8 mouse cellular contexts compared by ENCODE assay signal in the genomic region with DNA sequence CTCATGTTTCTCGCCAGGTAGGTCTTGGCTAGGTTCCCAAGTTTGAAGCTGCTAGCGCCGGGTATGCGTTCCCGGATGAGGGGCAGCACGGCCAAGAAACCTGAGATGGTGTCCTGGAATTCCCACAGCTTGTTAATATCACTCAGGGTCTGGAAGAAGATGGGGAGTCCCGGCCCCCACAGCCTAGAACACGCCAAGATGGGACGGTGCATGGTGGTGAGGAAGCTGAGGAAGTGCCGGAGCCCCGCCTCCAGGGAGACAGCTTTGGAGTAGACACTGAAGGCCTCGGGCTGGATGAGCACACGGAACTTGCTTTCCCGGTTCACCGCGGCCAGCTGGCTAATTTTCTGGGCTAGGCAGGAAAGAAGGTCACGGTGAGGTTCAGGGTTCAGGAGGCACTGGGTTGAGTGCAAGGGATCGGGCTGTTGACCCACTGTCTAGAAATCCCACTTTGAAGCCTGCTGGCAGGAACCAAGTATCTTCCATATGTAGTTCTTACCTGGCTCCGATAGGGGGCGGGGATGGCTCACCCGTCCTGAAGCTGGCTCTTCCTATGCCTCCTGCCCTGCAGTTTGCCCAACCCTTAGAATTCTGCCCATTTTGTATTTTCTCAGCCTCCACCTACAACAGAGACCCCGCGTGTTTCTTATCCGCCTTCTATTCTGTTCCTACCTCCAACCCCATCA. TPM values are rescaled to one million over a fixed set of nuclear protein-coding genes. Genes with fewer than 3 reads are reported as not detected.
DNase-seq lines count a peak whose midpoint lies in the region; ATAC-seq and TF ChIP-seq lines count a peak whose summit lies in the region.

No protein-coding gene starts in this region.

- H3K4me3 ChIP-seq in heart, embryonic 11.5 days (ENCODE audit: low read depth, low read length), result no peak overlapping the region
- no peak overlapping the region for H3K4me3 ChIP-seq in cortical plate, adult 2 months (ENCODE audit: insufficient read depth, low read length)
- no peak overlapping the region for H3K4me3 ChIP-seq in limb, embryonic 10.5 days

- ATAC-seq in heart, embryonic 11.5 days (replicated peaks; ENCODE audit: insufficient number of reproducible peaks, low FRiP score, low TSS enrichment), result no peak

- H3K27me3 ChIP-seq in heart, embryonic 11.5 days (ENCODE audit: control insufficient read depth, insufficient read depth, low read length), result no peaks in the 10 kb centered on the region
- no peaks in the 10 kb centered on the region for H3K27me3 ChIP-seq in limb, embryonic 10.5 days (ENCODE audit: low read depth, poor library complexity, severe bottlenecking)

- no peak for TF ChIP-seq POLR2A in cortical plate, adult 2 months (IDR thresholded peaks at IDR 0.05; ENCODE audit: extremely low read depth, insufficient read depth, low read length)

- peak; percentile 61 for DNase-seq in heart, postnatal 4 days
- peak; percentile 43 for DNase-seq in urinary bladder, postnatal 25 days (ENCODE audit: low spot score)
- DNase-seq in urinary bladder, postnatal 10 days (ENCODE audit: low spot score), result no peak
- DNase-seq in limb, embryonic 10.5 days (ENCODE audit: low spot score), result peak; percentile 47
- DNase-seq in right cerebral cortex, postnatal 14 days, result peak; percentile 49
- no peak for DNase-seq in layer of hippocampus, adult 9-10 months (ENCODE audit: low spot score)

- 69% methylated on average over 24 of the region's 24 CpGs for WGBS in heart, embryonic 11.5 days (ENCODE audit: insufficient replicate concordance)
- WGBS in limb, embryonic 10.5 days, result 74% methylated on average over 24 of the region's 24 CpGs

- H3K4me1 ChIP-seq in heart, embryonic 11.5 days (ENCODE audit: control insufficient read depth, insufficient read depth, low read length), result no peaks in the 10 kb centered on the region
- H3K4me1 ChIP-seq in cortical plate, adult 2 months (ENCODE audit: control insufficient read depth, insufficient read depth, low read length), result no peaks in the 10 kb centered on the region
- peaks cover 11% of the 10 kb centered on the region for H3K4me1 ChIP-seq in limb, embryonic 10.5 days

- H3K27ac ChIP-seq in heart, embryonic 11.5 days (ENCODE audit: low read depth, low read length), result no peak overlapping the region
- no peak overlapping the region for H3K27ac ChIP-seq in cortical plate, adult 2 months (ENCODE audit: insufficient read depth, low read length)
- no peak overlapping the region for H3K27ac ChIP-seq in limb, embryonic 10.5 days

- peaks cover 6% of the 10 kb centered on the region for H3K36me3 ChIP-seq in heart, embryonic 11.5 days (ENCODE audit: control insufficient read depth, insufficient read depth, low read length)
- H3K36me3 ChIP-seq in limb, embryonic 10.5 days, result peaks cover 54% of the 10 kb centered on the region

- H3K4me2 ChIP-seq in heart, embryonic 11.5 days, result no peak overlapping the region

- H3K9me3 ChIP-seq in heart, embryonic 11.5 days (replicated peaks; ENCODE audit: control insufficient read depth, low read length), result no peaks in the 10 kb centered on the region
- no peaks in the 10 kb centered on the region for H3K9me3 ChIP-seq in limb, embryonic 10.5 days (replicated peaks)

- no peak overlapping the region for H3K9ac ChIP-seq in heart, embryonic 11.5 days (ENCODE audit: low read depth, low read length)

- peak; percentile 57 for TF ChIP-seq CTCF in cortical plate, adult 2 months (IDR thresholded peaks at IDR 0.05; ENCODE audit: extremely low read depth, insufficient read depth, low read length)

RNA-seq across cellular contexts. Expression of a gene that starts 16.2 kb away (rescaled TPM):
- under 1 TPM; 0.83 to 0.86 TPM for total RNA-seq in heart, postnatal 4 days (2021)
- 0.19 and 0.27 TPM in 2 replicates for polyA plus RNA-seq in heart, embryonic 11.5 days (2014; fragmentation: Nextera tagmentation; extraction: Ambion mirVana)
- 28.3 TPM in 2 replicates for polyA plus RNA-seq in cortical plate, adult 2 months (2012; rRNA removed)
- polyA plus RNA-seq in limb, embryonic 10.5 days (2016; fragmentation: Nextera tagmentation; extraction: Ambion mirVana), result 0.11 TPM in 1 of 2 replicates, not detected in the other

RNA-seq across cellular contexts. Expression of a gene that starts 16.3 kb away (rescaled TPM):
- total RNA-seq in heart, postnatal 4 days (2021), result 10 to 100 TPM; 25.4 to 31.0 TPM
- 5.5 and 6.2 TPM in 2 replicates for polyA plus RNA-seq in heart, embryonic 11.5 days (2014; fragmentation: Nextera tagmentation; extraction: Ambion mirVana)
- polyA plus RNA-seq in cortical plate, adult 2 months (2012; rRNA removed), result 27.4 and 34.0 TPM in 2 replicates
- 9.5 and 33.2 TPM in 2 replicates for polyA plus RNA-seq in limb, embryonic 10.5 days (2016; fragmentation: Nextera tagmentation; extraction: Ambion mirVana)

RNA-seq across cellular contexts. Expression of a gene that starts 29.2 kb away (rescaled TPM):
- 10 to 100 TPM; 15.3 to 17.6 TPM for total RNA-seq in heart, postnatal 4 days (2021)
- 13.5 and 15.5 TPM in 2 replicates for polyA plus RNA-seq in heart, embryonic 11.5 days (2014; fragmentation: Nextera tagmentation; extraction: Ambion mirVana)
- 10.4 and 11.0 TPM in 2 replicates for polyA plus RNA-seq in cortical plate, adult 2 months (2012; rRNA removed)
- polyA plus RNA-seq in limb, embryonic 10.5 days (2016; fragmentation: Nextera tagmentation; extraction: Ambion mirVana), result 20.5 and 21.0 TPM in 2 replicates

RNA-seq across cellular contexts. Expression of a gene that starts 32.6 kb away (rescaled TPM):
- total RNA-seq in heart, postnatal 4 days (2021), result 10 to 100 TPM; 14.2 to 17.1 TPM
- polyA plus RNA-seq in heart, embryonic 11.5 days (2014; fragmentation: Nextera tagmentation; extraction: Ambion mirVana), result 19.4 and 22.2 TPM in 2 replicates
- polyA plus RNA-seq in cortical plate, adult 2 months (2012; rRNA removed), result 123 and 124 TPM in 2 replicates
- polyA plus RNA-seq in limb, embryonic 10.5 days (2016; fragmentation: Nextera tagmentation; extraction: Ambion mirVana), result 21.8 and 26.1 TPM in 2 replicates

Comparison
In these comparisons a context has a peak if more than half of its experiments do, and no peak if none do; other contexts are left out.
1. DNase-seq: peak in heart, postnatal 4 days (single experiment), urinary bladder, postnatal 25 days (single experiment), limb, embryonic 10.5 days (single experiment) and right cerebral cortex, postnatal 14 days (single experiment); none in urinary bladder, postnatal 10 days (single experiment) and layer of hippocampus, adult 9-10 months (single experiment).
2. RNA of a gene that starts 16.2 kb away (polyA plus RNA-seq): 28.3 TPM in cortical plate, adult 2 months; 0.19 to 0.27 TPM in heart, embryonic 11.5 days and 0.11 TPM in limb, embryonic 10.5 days; every median in the first group is over 10 times any median in the second.